Mouse (Mus musculus) ES-E14 (cell line): ENCODE measurements around the gene Ss18l1. TPM values are rescaled to one million over a fixed set of nuclear protein-coding genes. Genes with fewer than 3 reads are reported as not detected.

ENCODE experiments used
- DNase-seq: peaks from one replicate; pipeline ENCODE4 v3.0.0-alpha.2; 2013; ENCODE audit warnings: low read depth, low spot score
- H3K27ac ChIP-seq: 2 replicates; pipeline ENCODE4 v1.5.1; 2012; ENCODE audit warnings: low read depth, mild to moderate bottlenecking, low read length, moderate library complexity, mixed read lengths; ENCODE audit not compliant: poor library complexity, insufficient read depth, severe bottlenecking
- H3K36me3 ChIP-seq: 2 replicates; pipeline ENCODE4 v1.6.1; 2012; ENCODE audit warnings: mild to moderate bottlenecking, low read length, moderate library complexity, mixed read lengths; ENCODE audit not compliant: control insufficient read depth, poor library complexity, insufficient read depth, severe bottlenecking
- H3K4me1 ChIP-seq, 2 experiments: fragments of 150-350 bp in 1 of 2; sonication (generic) in 1 of 2; 2 replicates each; pipeline ENCODE4 v1.6.1; 2012; ENCODE audit warnings: low read length in 2 of 2, mild to moderate bottlenecking in 1 of 2, mixed read lengths in 1 of 2; ENCODE audit not compliant: control insufficient read depth in 2 of 2, insufficient read depth in 2 of 2, poor library complexity in 1 of 2
- H3K4me3 ChIP-seq, 2 experiments: fragments of 150-350 bp in 1 of 2; sonication (generic) in 1 of 2; 2 replicates each; pipeline ENCODE4 v1.5.1; 2012; ENCODE audit warnings: low read length in 2 of 2, low read depth in 1 of 2, mild to moderate bottlenecking in 1 of 2, mixed read lengths in 1 of 2; ENCODE audit not compliant: insufficient read depth in 1 of 2, poor library complexity in 1 of 2, severe bottlenecking in 1 of 2
- H3K9ac ChIP-seq: 2 replicates; pipeline ENCODE4 v1.6.1; 2012; ENCODE audit warnings: low read depth, mild to moderate bottlenecking, low read length, mixed read lengths; ENCODE audit not compliant: poor library complexity, insufficient read depth, severe bottlenecking
- H3K9me3 ChIP-seq: fragments of 150-350 bp; sonication (generic); 2 replicates; pipeline ENCODE4 v1.6.1; 2012; ENCODE audit warnings: low read depth, mild to moderate bottlenecking, low read length; ENCODE audit not compliant: control insufficient read depth, insufficient read depth
- CHD2 ChIP-seq: IDR thresholded peaks from 2 replicates; pipeline ENCODE4 v1.6.1; 2014; ENCODE audit warnings: mild to moderate bottlenecking, low read depth, low read length, inconsistent platforms
- HCFC1 ChIP-seq: IDR thresholded peaks from 2 replicates; pipeline ENCODE4 v1.6.1; 2012; ENCODE audit warnings: low read length, inconsistent platforms, borderline replicate concordance; ENCODE audit not compliant: insufficient read depth
- MAFK ChIP-seq: IDR thresholded peaks from 2 replicates; pipeline ENCODE4 v1.6.1; 2014; ENCODE audit warnings: mild to moderate bottlenecking, low read depth, low read length, inconsistent platforms; ENCODE audit not compliant: insufficient read depth
- ZC3H11A ChIP-seq: IDR thresholded peaks from 2 replicates; pipeline ENCODE4 v1.6.1; 2012; ENCODE audit warnings: low read depth, mild to moderate bottlenecking, inconsistent platforms, low read length, borderline replicate concordance
- ZNF384 ChIP-seq: IDR thresholded peaks from 2 replicates; pipeline ENCODE4 v1.6.1; 2012; ENCODE audit warnings: low read depth, low read length, inconsistent platforms
- in situ Hi-C, 2 experiments: fragments of 600-800 bp; cut with MboI; formaldehyde crosslinking; loops; one replicate each; pipeline ENCODE4 v1.15.1; 2025; ENCODE audit warnings: low sequenced_read_pairs in 2 of 2, inconsistent platforms in 1 of 2; ENCODE audit not compliant: unreplicated experiment in 2 of 2
- total RNA-seq: library from RNA; depleted of rRNA; stranded (reverse); fragments of 300-350 nt; gene quantifications from 2 replicates; pipeline ENCODE4 v1.2.3, GENCODE M21; 2012

Ss18l1 gene
- total RNA-seq, 1 experiment: 4.9 TPM

DNA sequence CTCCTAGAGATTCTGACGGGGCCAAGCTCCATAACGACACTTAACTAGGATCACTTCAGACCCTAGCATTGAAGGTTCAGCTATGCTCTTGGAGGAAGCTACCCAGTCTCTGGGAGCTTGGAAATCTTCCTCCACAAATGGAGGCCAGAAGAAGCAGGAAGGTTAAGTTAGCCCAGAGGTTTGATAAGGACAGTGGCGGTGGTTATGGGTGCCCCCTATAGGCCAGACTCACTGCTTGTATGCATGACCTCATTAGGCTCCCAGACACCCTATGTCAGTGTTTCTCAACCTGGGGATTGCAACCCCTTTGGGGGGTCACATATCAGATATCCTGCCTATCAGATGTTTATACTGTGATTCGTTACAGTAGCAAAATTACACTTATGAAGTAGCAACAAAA lies 64.8 kb downstream of the Ss18l1 start:
- no peak for DNase-seq
- no peaks in the 10 kb centered on the region for H3K36me3 ChIP-seq
- TF ChIP-seq ZNF384: no peak
- TF ChIP-seq CHD2: no peak
- no peak for TF ChIP-seq HCFC1
- no peak for TF ChIP-seq ZC3H11A
- TF ChIP-seq MAFK: no peak
- H3K9me3 ChIP-seq: no peaks in the 10 kb centered on the region
- H3K4me3 ChIP-seq: no peak overlapping the region
- no peak overlapping the region for H3K27ac ChIP-seq
- H3K4me1 ChIP-seq: peaks cover 2 to 13% of the 10 kb centered on the region in 2 experiments; a peak in 2 of 4 replicates
- in situ Hi-C loops: no loop called here
- no peak overlapping the region for H3K9ac ChIP-seq

DNA sequence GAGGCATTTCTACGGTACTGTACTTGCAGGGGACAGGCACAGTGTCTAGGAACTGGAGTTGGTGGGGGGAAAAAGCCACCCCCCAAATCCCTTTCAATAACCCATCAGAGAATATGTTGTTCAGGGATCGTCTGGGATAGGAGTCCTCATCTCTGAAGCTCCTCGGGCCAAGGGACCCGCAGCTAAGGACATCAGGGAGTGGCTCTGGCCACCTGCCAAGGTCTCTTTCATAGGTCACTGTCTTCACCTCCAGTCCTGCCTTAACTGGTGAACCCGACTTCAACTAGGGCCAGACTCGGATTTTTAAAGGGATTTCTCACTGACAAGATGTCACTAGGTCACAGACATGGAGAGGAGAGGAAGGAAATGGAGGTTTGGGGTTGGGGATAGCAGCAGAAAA lies 66.0 kb downstream of the Ss18l1 start:
- no peak for DNase-seq
- no peak for TF ChIP-seq ZC3H11A
- no peak for TF ChIP-seq MAFK
- no peak for TF ChIP-seq ZNF384
- no peak for TF ChIP-seq HCFC1
- TF ChIP-seq CHD2: no peak
- Histone ChIP-seq H3K36me3 (no peaks in the 10 kb centered on the region), H3K27ac (no peak overlapping the region), H3K9ac (no peak overlapping the region), H3K4me1 (peaks cover 2 to 13% of the 10 kb centered on the region in 2 experiments; a peak in 2 of 4 replicates), H3K9me3 (no peaks in the 10 kb centered on the region), H3K4me3 (no peak overlapping the region)
- in situ Hi-C loops: no loop called here

- in situ Hi-C loops: no loop called here
- Histone ChIP-seq H3K4me1 (peaks cover 8 to 33% of the 10 kb centered on the region in 2 experiments; a peak in 3 of 4 replicates), H3K9me3 (no peaks in the 10 kb centered on the region), H3K9ac (no peak overlapping the region), H3K36me3 (no peaks in the 10 kb centered on the region), H3K27ac (no peak overlapping the region), H3K4me3 (no peak overlapping the region)
- no peak for DNase-seq
- TF ChIP-seq ZC3H11A (no peak), CHD2 (no peak), HCFC1 (no peak), MAFK (no peak), ZNF384 (no peak)
Observed at GRCm38 (mm10) chr2:180113909-180114890, 71.9 kb downstream of the Ss18l1 start.

DNA sequence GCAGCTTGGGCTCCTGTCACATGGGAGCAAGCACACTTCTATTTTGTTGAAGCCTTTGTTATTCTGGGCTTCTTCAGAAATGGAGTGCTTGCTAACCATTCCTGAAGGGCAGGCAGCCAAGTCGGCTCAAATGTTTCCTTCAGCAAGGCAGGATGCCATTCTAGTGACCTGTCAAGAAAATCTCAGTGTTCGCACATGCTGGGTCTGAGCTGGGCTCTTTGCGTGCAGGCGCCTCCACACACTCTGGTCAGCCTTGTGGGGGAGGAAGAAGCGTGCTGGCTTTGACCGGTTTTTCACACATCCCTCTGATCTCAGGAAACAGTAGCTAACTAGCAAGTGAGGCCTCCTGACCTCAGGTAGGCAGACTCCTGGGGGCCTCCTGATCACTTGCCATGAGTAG lies 73.0 kb downstream of the Ss18l1 start:
- TF ChIP-seq MAFK: no peak
- no peak for TF ChIP-seq HCFC1
- TF ChIP-seq ZC3H11A: no peak
- TF ChIP-seq CHD2: no peak
- TF ChIP-seq ZNF384: no peak
- no peaks in the 10 kb centered on the region for H3K9me3 ChIP-seq
- H3K36me3 ChIP-seq: no peaks in the 10 kb centered on the region
- in situ Hi-C loops: no loop called here
- peaks cover 8 to 37% of the 10 kb centered on the region in 2 experiments; a peak in 3 of 4 replicates for H3K4me1 ChIP-seq
- H3K27ac ChIP-seq: no peak overlapping the region
- H3K9ac ChIP-seq: no peak overlapping the region
- DNase-seq: no peak
- H3K4me3 ChIP-seq: no peak overlapping the region
